Mouse (Mus musculus) neural tube, embryonic 14.5 days (tissue): Measurements from ENCODE around the gene Methig1. TPM values are rescaled to one million over a fixed set of nuclear protein-coding genes. Genes with fewer than 3 reads are reported as not detected.
"Not testable (repeated sequence)": the region's sequence is repeated elsewhere in the genome, so short reads cannot be mapped to it uniquely, and the experiment has no call there.

Source experiments
- ATAC-seq: fragments of 200-750 bp; cut with Nextera tagmentation; 2 replicates; pipeline ENCODE4 v1.8.0; 2017; ENCODE audit warnings: low read depth, mild to moderate bottlenecking, moderate TSS enrichment, moderate library complexity
- H3K27ac ChIP-seq: fragments of 300-500 bp; sonication (generic); 2 replicates; pipeline ENCODE4 v1.5.1; 2014; ENCODE audit warnings: low read depth, mild to moderate bottlenecking, control low read depth, low read length, moderate library complexity, mixed read lengths
- H3K27me3 ChIP-seq: fragments of 300-500 bp; sonication (generic); 2 replicates; pipeline ENCODE4 v1.6.1; 2014; ENCODE audit warnings: low read length; ENCODE audit not compliant: control insufficient read depth, insufficient read depth
- H3K36me3 ChIP-seq: fragments of 300-500 bp; sonication (generic); 2 replicates; pipeline ENCODE4 v1.6.1; 2014; ENCODE audit warnings: low read length, mixed read lengths; ENCODE audit not compliant: control insufficient read depth, insufficient read depth
- H3K4me1 ChIP-seq: fragments of 300-500 bp; sonication (generic); 2 replicates; pipeline ENCODE4 v1.6.1; 2014; ENCODE audit warnings: low read length; ENCODE audit not compliant: control insufficient read depth, insufficient read depth
- H3K4me2 ChIP-seq: fragments of 300-500 bp; sonication (generic); 2 replicates; pipeline ENCODE4 v1.6.1; 2014; ENCODE audit warnings: mild to moderate bottlenecking, low read depth, low read length, control low read depth
- H3K4me3 ChIP-seq: fragments of 300-500 bp; sonication (generic); 2 replicates; pipeline ENCODE4 v1.5.1; 2014; ENCODE audit warnings: low read depth, low read length, control low read depth, mixed read lengths
- H3K9ac ChIP-seq: fragments of 300-500 bp; sonication (generic); replicated peaks from 2 replicates; pipeline ENCODE4 v1.6.1; 2014; ENCODE audit warnings: low read depth, mild to moderate bottlenecking, control low read depth, low read length, mixed read lengths
- H3K9me3 ChIP-seq: fragments of 300-500 bp; sonication (generic); 2 replicates; pipeline ENCODE4 v1.6.1; 2016; ENCODE audit warnings: low read length; ENCODE audit not compliant: control insufficient read depth
- WGBS: fragments of 180-500 bp; shearing (Covaris S2); extraction: QIAGEN DNeasy Blood & Tissue Kit; methylation state at CpG from one replicate; pipeline ENCODE4 v1.1.7; 2014; 5-methylcytosine and 5-hydroxymethylcytosine counted together
- polyA plus RNA-seq: library from polyadenylated mRNA; unstranded; fragments of >200 nt; fragmentation: Nextera tagmentation; extraction: Ambion mirVana; gene quantifications from 2 replicates; pipeline ENCODE4 v1.2.1, GENCODE M21; 2014

The Methig1 gene
- polyA plus RNA-seq, 1 experiment from 2014 or later: 0.42 TPM

- no peaks in the 10 kb centered on the region; the same call in 1 of the 2 replicates for H3K4me1 ChIP-seq
- no peaks in the 10 kb centered on the region for H3K9me3 ChIP-seq
- H3K27me3 ChIP-seq: no peaks in the 10 kb centered on the region
- no peak within 1 kb of the TSS for H3K27ac ChIP-seq
- no peak for ATAC-seq
- no peaks in the 10 kb centered on the region for H3K36me3 ChIP-seq
- 66% methylated on average over 10 of the region's 10 CpGs for WGBS
- H3K4me2 ChIP-seq: no peak within 1 kb of the TSS
- no peak within 1 kb of the TSS for H3K9ac ChIP-seq
- no peak within 1 kb of the TSS for H3K4me3 ChIP-seq
Measured at GRCm38 (mm10) chr15:100334629-100335028, 18.3 kb upstream of the Methig1 start, which contains the start of gene Mettl7a3. Gene Mettl7a3, plus strand, starts transcription at chr15:100334929.

GRCm38 (mm10) chr15:100337328-100337727, 15.6 kb upstream of the Methig1 start:
- not testable (repeated sequence) for H3K36me3 ChIP-seq, H3K4me1 ChIP-seq, H3K9me3 ChIP-seq, H3K4me2 ChIP-seq, ATAC-seq, H3K27ac ChIP-seq, H3K27me3 ChIP-seq, H3K9ac ChIP-seq, H3K4me3 ChIP-seq

- H3K9me3 ChIP-seq, H3K27ac ChIP-seq, H3K27me3 ChIP-seq, H3K4me3 ChIP-seq, ATAC-seq, H3K9ac ChIP-seq, H3K4me2 ChIP-seq, H3K4me1 ChIP-seq, H3K36me3 ChIP-seq: not testable (repeated sequence)
- WGBS: 30% methylated on average over 9 of the region's 10 CpGs
Measured at GRCm38 (mm10) chr15:100337847-100338246, 15.1 kb upstream of the Methig1 start.

GRCm38 (mm10) chr15:100341314-100341980, 11.5 kb upstream of the Methig1 start:
- H3K9me3 ChIP-seq, H3K4me1 ChIP-seq, H3K4me3 ChIP-seq, H3K9ac ChIP-seq, H3K4me2 ChIP-seq, H3K27ac ChIP-seq, H3K36me3 ChIP-seq, H3K27me3 ChIP-seq, ATAC-seq: not testable (repeated sequence)
- 86% methylated on average over 4 of the region's 5 CpGs for WGBS

GRCm38 (mm10) chr15:100345484-100345883, 7.5 kb upstream of the Methig1 start:
- ATAC-seq: no peak
- no peak overlapping the region for H3K27ac ChIP-seq
- no peak overlapping the region for H3K4me2 ChIP-seq

GRCm38 (mm10) chr15:100346761-100347160, 6.2 kb upstream of the Methig1 start:
- Histone ChIP-seq H3K27me3 (no peaks in the 10 kb centered on the region), H3K4me3 (no peak overlapping the region), H3K9me3 (no peaks in the 10 kb centered on the region), H3K27ac (no peak overlapping the region), H3K9ac (no peak overlapping the region), H3K36me3 (no peaks in the 10 kb centered on the region), H3K4me1 (no peaks in the 10 kb centered on the region), H3K4me2 (no peak overlapping the region)
- WGBS: 59% methylated on average over 14 of the region's 14 CpGs
- ATAC-seq: no peak

More at GRCm38 (mm10) chr15:100345484-100345883, 7.5 kb upstream of the Methig1 start:
- no peaks in the 10 kb centered on the region for H3K9me3 ChIP-seq
- no peak overlapping the region for H3K9ac ChIP-seq
- H3K36me3 ChIP-seq: no peaks in the 10 kb centered on the region
- no peaks in the 10 kb centered on the region for H3K4me1 ChIP-seq
- H3K4me3 ChIP-seq: no peak overlapping the region
- H3K27me3 ChIP-seq: no peaks in the 10 kb centered on the region

GRCm38 (mm10) chr15:100349496-100349895, 3.5 kb upstream of the Methig1 start:
- Histone ChIP-seq H3K9me3 (no peaks in the 10 kb centered on the region), H3K27me3 (no peaks in the 10 kb centered on the region), H3K4me1 (no peaks in the 10 kb centered on the region), H3K4me3 (no peak overlapping the region), H3K27ac (no peak overlapping the region), H3K36me3 (no peaks in the 10 kb centered on the region), H3K9ac (no peak overlapping the region), H3K4me2 (no peak overlapping the region)
- 68% methylated on average over 2 of the region's 2 CpGs for WGBS
- ATAC-seq: no peak

GRCm38 (mm10) chr15:100351501-100352060, 1.4 kb upstream of the Methig1 start:
- Histone ChIP-seq H3K9me3 (no peaks in the 10 kb centered on the region), H3K4me3 (no peak overlapping the region), H3K4me2 (no peak overlapping the region), H3K9ac (no peak overlapping the region), H3K4me1 (no peaks in the 10 kb centered on the region), H3K27ac (no peak overlapping the region), H3K27me3 (no peaks in the 10 kb centered on the region), H3K36me3 (no peaks in the 10 kb centered on the region)
- 77% methylated on average over 6 of the region's 6 CpGs for WGBS
- ATAC-seq: no peak

GRCm38 (mm10) chr15:100353399-100353798, 450 bp downstream of the Methig1 start:
- H3K27me3 ChIP-seq, H3K36me3 ChIP-seq, H3K9ac ChIP-seq, H3K27ac ChIP-seq, H3K4me3 ChIP-seq, H3K4me2 ChIP-seq, ATAC-seq, H3K4me1 ChIP-seq, H3K9me3 ChIP-seq: not testable (repeated sequence)
- WGBS: 90% methylated on average over 5 of the region's 22 CpGs
